ENCODE assay signal across 24 mouse cellular contexts in genomic region chr7:98472529-98472928, GRCm38 (mm10). TPM values are rescaled to one million over a fixed set of nuclear protein-coding genes. Genes with fewer than 3 reads are reported as not detected.
DNase-seq lines count a peak whose midpoint lies in the region.
"Had no signal": no experiment of that assay in that cellular context is flagged by ENCODE, and none has a peak within 500 bp of the region (broad histone marks: within the 10 kb centered on the region; RNA-seq: fewer than 3 reads in every experiment).

No protein-coding gene starts in this region.

- peak; percentile 31 for DNase-seq in adrenal gland, postnatal 10 days
- no peak for DNase-seq in adrenal gland, postnatal 4 days (ENCODE audit: low spot score in 2 of 2)
- DNase-seq in adrenal gland, postnatal 14 days, result peak; percentile 50
- DNase-seq in adrenal gland, adult 2 months, result no peak
- DNase-seq: adrenal gland, adult 8-10 months; adrenal gland, postnatal 25 days; B cell, adult 2 months; cerebellum, adult 11 months; cerebellum, adult 11-12 months; cerebellum, adult 18-20 months; cerebellum, adult 2 months; cerebellum, adult 8-10 months; cerebellum, adult 9-10 months; cerebellum, adult 9-11 months had no signal

RNA-seq across cellular contexts. Expression of gene Lrrc32, which starts 16.6 kb away (rescaled TPM):
- total RNA-seq in adrenal gland, postnatal 10 days (2021), result 10 to 100 TPM; 15.2 to 17.3 TPM
- total RNA-seq in adrenal gland, postnatal 4 days (2021), result 10 to 100 TPM; 27.4 to 28.7 TPM
- 14.0 and 18.4 TPM in 2 replicates for total RNA-seq in adrenal gland, postnatal 14 days (2021)
- 10 to 100 TPM; 17.0 to 37.1 TPM for total RNA-seq in adrenal gland, adult 2 months (2021)
- 16.6 and 19.4 TPM in 2 replicates for polyA plus RNA-seq in adrenal gland, adult 2 months (2012; rRNA removed)
- total RNA-seq: MEL had no signal
- polyA plus RNA-seq: G1E had no signal

RNA-seq across cellular contexts. Expression of gene Gucy2d, which starts 32.3 kb away (rescaled TPM):
- total RNA-seq in adrenal gland, postnatal 10 days (2021), result under 1 TPM in 1 of 2 experiments, not detected in 1; 0.09 TPM
- total RNA-seq in adrenal gland, postnatal 4 days (2021), result not detected
- not detected in 2 replicates for total RNA-seq in adrenal gland, postnatal 14 days (2021)
- total RNA-seq in adrenal gland, adult 2 months (2021), result not detected
- polyA plus RNA-seq in adrenal gland, adult 2 months (2012; rRNA removed), result not detected in 2 replicates
- total RNA-seq: adrenal gland, adult 18-20 months; adrenal gland, adult 8-10 months; adrenal gland, postnatal 25 days; adrenal gland, postnatal 36 days; CH12.LX; ES-E14; MEL had no signal
- polyA plus RNA-seq: activated CD4-positive, CD25-positive, alpha-beta regulatory T cell, adult 4 months; C2C12; CD4-positive, CD25-positive, alpha-beta regulatory T cell, adult 4 months; G1E; Patski had no signal

Comparison
In these comparisons a context has a peak if more than half of its experiments do, and no peak if none do; other contexts are left out.
1. DNase-seq: peak in adrenal gland, postnatal 10 days (single experiment) and adrenal gland, postnatal 14 days (single experiment); none in adrenal gland, postnatal 4 days (0 of 2) and adrenal gland, adult 2 months (single experiment).